Comparison of ENCODE assay signal across 8 mouse cellular contexts in the genomic region with DNA sequence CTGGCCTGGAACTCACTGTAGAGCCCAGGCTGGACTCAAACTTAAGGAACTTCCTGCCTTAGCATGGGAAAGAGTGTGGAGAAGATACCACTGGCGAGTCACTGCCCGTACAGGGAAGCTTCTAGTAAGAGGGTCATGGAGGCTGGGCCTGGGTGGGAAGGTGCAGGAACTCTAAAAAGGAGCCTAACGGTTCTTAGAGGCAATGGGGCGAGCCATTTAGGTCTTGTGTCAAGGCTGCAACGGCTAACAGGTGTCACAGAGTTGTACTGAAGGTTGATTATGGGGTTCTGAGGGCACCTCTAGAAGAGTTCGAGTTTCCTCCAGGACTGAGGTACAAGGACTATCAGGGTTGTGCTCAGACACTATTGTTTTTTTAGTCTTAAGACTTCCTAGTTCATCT. TPM values are rescaled to one million over a fixed set of nuclear protein-coding genes. Genes with fewer than 3 reads are reported as not detected.
A peak's percentile ranks its signal among the peaks of the same experiment; 100 is the strongest.
DNase-seq lines count a peak whose midpoint lies in the region; ATAC-seq and TF ChIP-seq lines count a peak whose summit lies in the region.

No protein-coding gene starts in this region.

- intact Hi-C loops in gastrocnemius, adult 2 months (cut with DNase I): loop anchor here (1.0 kb wide), 1 partner anchor 27 kb away; the partner anchor contains the start of gene 9430038I01Rik
- intact Hi-C loops in gastrocnemius, postnatal 36 days (cut with DNase I): loop anchor here (2.0 kb wide), 1 partner anchor 26 kb away; the partner anchor contains the start of gene 9430038I01Rik

- WGBS in thymus, adult 2 months: 81% methylated on average over 6 of the region's 6 CpGs
- 74% methylated on average over 6 of the region's 6 CpGs for WGBS in limb, embryonic 13.5 days
- 74% methylated on average over 6 of the region's 6 CpGs for WGBS in stomach, embryonic 16.5 days

- no peak for TF ChIP-seq POLR2A in thymus, adult 2 months (IDR thresholded peaks at IDR 0.05; ENCODE audit: control insufficient read depth, extremely low read depth, insufficient read depth, low read length, poor library complexity)

- peak overlapping the region; percentile 76 for H3K4me3 ChIP-seq in gastrocnemius, adult 2 months
- no peak overlapping the region for H3K4me3 ChIP-seq in thymus, adult 2 months (ENCODE audit: control insufficient read depth, insufficient read depth, low read length)
- peak overlapping the region; percentile 98; the same call in 1 of the 2 replicates for H3K4me3 ChIP-seq in limb, embryonic 13.5 days
- peak overlapping the region; percentile 99; the same call in 1 of the 2 replicates for H3K4me3 ChIP-seq in stomach, embryonic 16.5 days (replicated peaks; ENCODE audit: low read length)

- H3K36me3 ChIP-seq in thymus, adult 2 months (ENCODE audit: control insufficient read depth, insufficient read depth, low read length): no peaks in the 10 kb centered on the region
- H3K36me3 ChIP-seq in limb, embryonic 13.5 days: no peaks in the 10 kb centered on the region
- H3K36me3 ChIP-seq in stomach, embryonic 16.5 days (ENCODE audit: control insufficient read depth, insufficient read depth, low read length): 0 out of 2 replicates have a peak, but pooled peaks cover 3% of the 10 kb centered on the region

- ATAC-seq in limb, embryonic 13.5 days (ENCODE audit: low FRiP score, low read depth): no peak
- no peak for ATAC-seq in stomach, embryonic 16.5 days (ENCODE audit: insufficient read depth, low FRiP score)

- H3K27me3 ChIP-seq in thymus, adult 2 months (ENCODE audit: control insufficient read depth, insufficient read depth, low read length): no peaks in the 10 kb centered on the region
- H3K27me3 ChIP-seq in limb, embryonic 13.5 days: no peaks in the 10 kb centered on the region
- H3K27me3 ChIP-seq in stomach, embryonic 16.5 days (ENCODE audit: control insufficient read depth, insufficient read depth, low read length): no peaks in the 10 kb centered on the region

- no peak for DNase-seq in gastrocnemius, adult 2 months
- no peak for DNase-seq in gastrocnemius, postnatal 36 days
- peak; percentile 5 for DNase-seq in thymus, adult 2 months
- no peak for DNase-seq in thymus, postnatal 25 days
- DNase-seq in frontal cortex, postnatal 14 days (ENCODE audit: low spot score in 2 of 2): no peak
- no peak for DNase-seq in frontal cortex, postnatal 25 days (ENCODE audit: low spot score in 2 of 2)

- peaks cover 11% of the 10 kb centered on the region for H3K4me1 ChIP-seq in thymus, adult 2 months (replicated peaks; ENCODE audit: control insufficient read depth, insufficient read depth, low read length)
- peaks cover 24% of the 10 kb centered on the region for H3K4me1 ChIP-seq in limb, embryonic 13.5 days
- H3K4me1 ChIP-seq in stomach, embryonic 16.5 days (ENCODE audit: control insufficient read depth, insufficient read depth, low read length): peaks cover 15% of the 10 kb centered on the region

- no peaks in the 10 kb centered on the region for H3K9me3 ChIP-seq in limb, embryonic 13.5 days
- no peaks in the 10 kb centered on the region for H3K9me3 ChIP-seq in stomach, embryonic 16.5 days (replicated peaks; ENCODE audit: control insufficient read depth, low read length)

- TF ChIP-seq CTCF in gastrocnemius, adult 2 months (IDR thresholded peaks at IDR 0.05): no peak
- no peak for TF ChIP-seq CTCF in thymus, adult 2 months (IDR thresholded peaks at IDR 0.05; ENCODE audit: borderline replicate concordance, control insufficient read depth, extremely low read depth, insufficient read depth, low read length, poor library complexity)

- H3K27ac ChIP-seq in gastrocnemius, adult 2 months: peak overlapping the region; percentile 97
- H3K27ac ChIP-seq in thymus, adult 2 months (ENCODE audit: control insufficient read depth, insufficient read depth, low read length): no peak overlapping the region
- H3K27ac ChIP-seq in limb, embryonic 13.5 days: no peak overlapping the region
- 0 out of 2 replicates have a peak overlapping the region, but pooled peaks have one; percentile 1 for H3K27ac ChIP-seq in stomach, embryonic 16.5 days (ENCODE audit: low read length)

- H3K4me2 ChIP-seq in limb, embryonic 13.5 days (replicated peaks): peak overlapping the region; percentile 81
- peak overlapping the region; percentile 42 for H3K4me2 ChIP-seq in stomach, embryonic 16.5 days (ENCODE audit: low read depth, low read length)

- H3K9ac ChIP-seq in limb, embryonic 13.5 days: no peak overlapping the region
- no peak overlapping the region for H3K9ac ChIP-seq in stomach, embryonic 16.5 days (ENCODE audit: low read length)

RNA-seq across cellular contexts. Expression of gene Glrx3, which starts 0.5 kb away (rescaled TPM):
- total RNA-seq in gastrocnemius, adult 2 months (2021): 100 to 1,000 TPM; 133 to 142 TPM
- 100 to 1,000 TPM; 105 to 109 TPM for total RNA-seq in gastrocnemius, postnatal 36 days (2021)
- polyA plus RNA-seq in thymus, adult 2 months (2012; rRNA removed): 39.1 and 48.2 TPM in 2 replicates
- polyA plus RNA-seq in limb, embryonic 13.5 days (2015; fragmentation: Nextera tagmentation; extraction: Ambion mirVana): 252 and 253 TPM in 2 replicates
- polyA plus RNA-seq in stomach, embryonic 16.5 days (2015; fragmentation: Nextera tagmentation; extraction: Ambion mirVana): 196 and 218 TPM in 2 replicates

RNA-seq across cellular contexts. Expression of gene 9430038I01Rik, which starts 26.3 kb away (rescaled TPM):
- total RNA-seq in gastrocnemius, adult 2 months (2021): 1 to 10 TPM; 5.0 to 6.2 TPM
- 1 to 10 TPM; 4.1 to 4.8 TPM for total RNA-seq in gastrocnemius, postnatal 36 days (2021)
- 3.8 and 7.2 TPM in 2 replicates for polyA plus RNA-seq in thymus, adult 2 months (2012; rRNA removed)
- polyA plus RNA-seq in limb, embryonic 13.5 days (2015; fragmentation: Nextera tagmentation; extraction: Ambion mirVana): 29.1 and 31.3 TPM in 2 replicates
- 21.5 and 21.9 TPM in 2 replicates for polyA plus RNA-seq in stomach, embryonic 16.5 days (2015; fragmentation: Nextera tagmentation; extraction: Ambion mirVana)

Comparison
In these comparisons a context has a peak if more than half of its experiments do, and no peak if none do; other contexts are left out.
1. H3K27ac ChIP-seq: peak in gastrocnemius, adult 2 months (single experiment) and stomach, embryonic 16.5 days (single experiment); none in thymus, adult 2 months (single experiment) and limb, embryonic 13.5 days (single experiment).